Mouse (Mus musculus) kidney, embryonic 16.5 days (tissue): Measurements from ENCODE around the gene Muc3. TPM values are rescaled to one million over a fixed set of nuclear protein-coding genes. Genes with fewer than 3 reads are reported as not detected.

Experiments used
- ATAC-seq: fragments of 200-750 bp; cut with Nextera tagmentation; 2 replicates; pipeline ENCODE4 v1.8.0; 2017; ENCODE audit warnings: moderate TSS enrichment; ENCODE audit not compliant: low FRiP score, low TSS enrichment
- H3K27ac ChIP-seq: fragments of 300-500 bp; sonication (generic); 2 replicates; pipeline ENCODE4 v1.5.1; 2014; ENCODE audit warnings: low read length
- H3K27me3 ChIP-seq: fragments of 300-500 bp; sonication (generic); 2 replicates; pipeline ENCODE4 v1.6.1; 2014; ENCODE audit warnings: low read length, control low read depth, mixed read lengths; ENCODE audit not compliant: insufficient read depth
- H3K36me3 ChIP-seq: fragments of 300-500 bp; sonication (generic); 2 replicates; pipeline ENCODE4 v1.6.1; 2014; ENCODE audit warnings: low read length, control low read depth, mixed read lengths; ENCODE audit not compliant: insufficient read depth
- H3K4me1 ChIP-seq: fragments of 300-500 bp; sonication (generic); 2 replicates; pipeline ENCODE4 v1.6.1; 2014; ENCODE audit warnings: low read length, control low read depth, mixed read lengths; ENCODE audit not compliant: insufficient read depth
- H3K4me2 ChIP-seq: fragments of 300-500 bp; sonication (generic); replicated peaks from 2 replicates; pipeline ENCODE4 v1.6.1; 2014; ENCODE audit warnings: low read depth, low read length
- H3K4me3 ChIP-seq: fragments of 300-500 bp; sonication (generic); 2 replicates; pipeline ENCODE4 v1.5.1; 2014; ENCODE audit warnings: mild to moderate bottlenecking, low read length
- H3K9ac ChIP-seq: fragments of 300-500 bp; sonication (generic); replicated peaks from 2 replicates; pipeline ENCODE4 v1.6.1; 2014; ENCODE audit warnings: low read length
- H3K9me3 ChIP-seq: fragments of 300-500 bp; sonication (generic); 2 replicates; pipeline ENCODE4 v1.6.1; 2016; ENCODE audit warnings: low read length, control low read depth
- WGBS: fragments of 180-500 bp; shearing (Covaris S2); extraction: QIAGEN DNeasy Blood & Tissue Kit; methylation state at CpG from one replicate; pipeline ENCODE4 v1.1.7; 2014; 5-methylcytosine and 5-hydroxymethylcytosine counted together
- polyA plus RNA-seq: library from polyadenylated mRNA; unstranded; fragments of >200 nt; fragmentation: Nextera tagmentation; extraction: Ambion mirVana; gene quantifications from 2 replicates; pipeline ENCODE4 v1.2.1, GENCODE M21; 2015

Muc3 gene
- polyA plus RNA-seq, 1 experiment from 2014 or later: not detected

GRCm38 (mm10) chr5:137102575-137103522, 46.3 kb downstream of the Muc3 start:
- no peaks in the 10 kb centered on the region for H3K36me3 ChIP-seq
- H3K4me1 ChIP-seq: no peaks in the 10 kb centered on the region; the same call in 1 of the 2 replicates
- no peak overlapping the region for H3K9ac ChIP-seq
- no peaks in the 10 kb centered on the region for H3K27me3 ChIP-seq
- ATAC-seq: no peak
- H3K27ac ChIP-seq: no peak overlapping the region
- WGBS: 67% methylated on average over 28 of the region's 28 CpGs
- H3K4me2 ChIP-seq: no peak overlapping the region
- no peaks in the 10 kb centered on the region for H3K9me3 ChIP-seq
- no peak overlapping the region for H3K4me3 ChIP-seq

DNA sequence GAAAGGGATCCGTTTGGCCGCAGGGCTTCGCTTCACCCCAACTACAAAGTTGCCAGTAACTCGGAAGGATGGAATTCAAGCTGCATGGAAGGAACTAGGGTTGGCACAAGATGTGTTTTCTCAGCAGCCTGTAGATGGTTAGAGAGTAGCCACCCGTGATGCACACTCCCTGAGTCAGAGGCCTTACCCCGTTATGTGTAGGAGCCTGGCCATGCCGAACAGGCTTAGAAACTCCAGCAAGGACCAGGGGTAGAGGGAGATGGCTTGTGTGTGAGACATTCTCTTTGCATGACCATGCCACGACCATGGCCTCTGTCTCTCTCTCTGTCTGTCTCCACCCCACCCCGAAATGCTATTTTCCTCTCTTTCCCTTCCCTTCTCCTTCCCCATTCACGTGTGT, 47.0 kb downstream of the Muc3 start:
- H3K27ac ChIP-seq: no peak overlapping the region
- ATAC-seq: no peak
- no peaks in the 10 kb centered on the region for H3K27me3 ChIP-seq
- H3K4me2 ChIP-seq: no peak overlapping the region
- H3K36me3 ChIP-seq: no peaks in the 10 kb centered on the region
- no peaks in the 10 kb centered on the region; the same call in 1 of the 2 replicates for H3K4me1 ChIP-seq
- H3K9ac ChIP-seq: no peak overlapping the region
- H3K4me3 ChIP-seq: no peak overlapping the region
- H3K9me3 ChIP-seq: no peaks in the 10 kb centered on the region
- 71% methylated on average over 10 of the region's 10 CpGs for WGBS

DNA sequence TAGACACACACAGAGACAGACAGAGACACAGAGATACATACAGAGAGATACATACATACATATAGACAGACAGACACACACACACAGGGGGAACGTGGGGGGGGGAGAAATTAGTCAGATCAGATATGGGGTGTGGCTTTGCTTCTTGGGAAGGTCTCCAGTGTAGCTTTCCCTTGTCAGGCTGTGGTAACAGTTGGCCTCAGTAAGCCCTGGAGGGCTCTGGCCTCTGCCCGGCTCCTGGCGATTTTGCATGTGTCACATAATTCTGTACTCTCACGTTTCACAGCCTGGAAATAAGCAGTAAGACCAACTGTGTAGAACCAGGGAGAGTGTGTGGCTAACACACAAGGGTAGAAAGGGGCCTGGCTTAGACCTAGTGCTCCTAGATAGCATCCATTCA, 48.5 kb downstream of the Muc3 start:
- WGBS: 42% methylated on average over 4 of the region's 4 CpGs
- no peak overlapping the region for H3K4me3 ChIP-seq

DNA sequence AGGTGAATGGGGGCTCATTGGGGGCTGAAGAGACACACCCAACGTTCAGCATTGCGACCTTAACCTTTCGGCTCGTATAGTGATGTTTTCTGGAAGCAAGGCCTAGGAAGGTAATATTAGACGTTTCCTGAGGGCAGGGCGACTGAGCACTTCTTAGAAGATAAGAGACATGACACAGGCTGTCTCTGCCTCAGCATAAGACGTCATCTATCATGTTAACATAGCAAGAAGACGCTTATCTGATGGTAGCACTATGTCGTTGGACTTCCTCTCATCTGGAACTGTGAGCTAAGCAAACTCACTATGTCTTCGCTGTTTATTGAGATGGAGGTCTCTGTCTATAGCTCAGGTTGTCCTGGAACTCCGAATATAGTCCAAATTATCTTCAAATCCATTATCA, 50.7 kb downstream of the Muc3 start:
- no peak for ATAC-seq
- Histone ChIP-seq H3K9ac (no peak overlapping the region), H3K27ac (no peak overlapping the region), H3K27me3 (no peaks in the 10 kb centered on the region), H3K4me2 (no peak overlapping the region), H3K4me3 (no peak overlapping the region), H3K4me1 (no peaks in the 10 kb centered on the region; the same call in 1 of the 2 replicates), H3K9me3 (no peaks in the 10 kb centered on the region), H3K36me3 (no peaks in the 10 kb centered on the region)
- WGBS: 56% methylated on average over 11 of the region's 11 CpGs

More for the DNA sequence above, 48.5 kb downstream of the Muc3 start:
- H3K36me3 ChIP-seq: no peaks in the 10 kb centered on the region
- no peak overlapping the region for H3K4me2 ChIP-seq
- no peaks in the 10 kb centered on the region; the same call in 1 of the 2 replicates for H3K4me1 ChIP-seq
- ATAC-seq: no peak
- no peaks in the 10 kb centered on the region for H3K27me3 ChIP-seq
- H3K9ac ChIP-seq: no peak overlapping the region
- H3K27ac ChIP-seq: no peak overlapping the region
- H3K9me3 ChIP-seq: no peaks in the 10 kb centered on the region

DNA sequence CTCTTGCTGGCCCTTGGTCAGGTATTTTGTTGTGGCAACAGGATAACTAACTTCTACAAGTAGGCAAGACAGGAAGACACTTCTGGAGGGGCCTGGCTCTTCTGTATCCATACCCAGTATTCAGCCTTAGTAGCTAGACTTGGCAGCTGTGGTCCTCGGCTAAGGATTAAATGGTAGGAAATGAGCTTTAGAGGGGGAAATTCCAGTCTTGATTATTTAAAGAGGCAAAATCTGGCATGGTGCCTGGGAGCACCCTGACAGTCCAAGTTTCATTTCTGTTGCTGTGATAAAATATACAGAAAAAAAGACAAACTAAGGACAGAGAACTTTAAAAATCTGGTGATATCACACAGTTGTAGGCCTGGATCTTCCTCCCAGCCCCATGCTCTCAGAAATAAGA, 53.1 kb downstream of the Muc3 start:
- H3K9me3 ChIP-seq: no peaks in the 10 kb centered on the region
- H3K27ac ChIP-seq: peak overlapping the region; percentile 20; the same call in 1 of the 2 replicates
- H3K4me2 ChIP-seq: no peak overlapping the region
- no peaks in the 10 kb centered on the region for H3K27me3 ChIP-seq
- no peaks in the 10 kb centered on the region for H3K36me3 ChIP-seq
- no peak overlapping the region for H3K4me3 ChIP-seq
- H3K9ac ChIP-seq: no peak overlapping the region
- H3K4me1 ChIP-seq: no peaks in the 10 kb centered on the region
- no peak for ATAC-seq
- WGBS: 60% methylated on average over 1 of the region's 1 CpGs

DNA sequence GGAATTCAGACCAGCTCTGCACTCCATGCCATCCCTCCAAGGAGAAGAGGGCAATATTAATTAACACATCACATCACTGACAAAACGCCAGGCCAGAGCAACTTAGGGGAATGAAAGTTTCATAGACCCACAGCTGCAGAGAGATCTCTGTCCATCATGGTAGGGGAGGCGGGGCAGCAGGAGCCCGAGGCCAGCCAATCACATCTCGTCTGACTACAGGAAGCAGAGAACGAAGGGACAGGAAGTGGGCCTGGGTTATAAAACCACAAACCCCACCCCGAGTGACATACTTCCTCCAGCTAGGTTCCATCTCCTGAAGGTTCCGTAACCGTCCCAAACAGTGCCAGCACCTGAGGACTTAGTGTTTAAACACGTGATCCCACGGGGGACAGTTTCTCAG, 54.0 kb downstream of the Muc3 start:
- Histone ChIP-seq H3K36me3 (no peaks in the 10 kb centered on the region), H3K27ac (no peak overlapping the region), H3K9ac (no peak overlapping the region), H3K4me1 (no peaks in the 10 kb centered on the region), H3K4me2 (no peak overlapping the region), H3K9me3 (no peaks in the 10 kb centered on the region), H3K27me3 (no peaks in the 10 kb centered on the region), H3K4me3 (no peak overlapping the region)
- no peak for ATAC-seq
- 86% methylated on average over 10 of the region's 10 CpGs for WGBS

DNA sequence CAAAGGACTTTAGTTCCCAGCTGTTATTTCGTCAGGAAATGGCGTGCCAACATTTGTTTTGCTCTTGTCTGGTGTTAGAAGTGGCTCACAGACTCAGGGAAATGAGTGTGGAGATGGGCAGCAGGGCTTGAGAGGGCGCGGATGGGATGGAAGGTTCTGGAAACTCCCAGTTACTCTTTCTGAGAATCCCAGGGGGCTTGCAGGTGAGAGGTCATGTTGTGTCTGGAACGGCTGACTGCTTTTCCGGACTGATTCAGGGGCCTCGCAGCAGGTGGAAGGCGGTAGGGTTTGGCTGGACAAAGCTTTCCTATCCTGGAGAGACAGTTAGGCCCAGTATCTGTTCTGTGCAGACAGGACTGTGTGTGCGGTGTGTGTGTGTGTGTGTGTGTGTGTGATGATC, 55.4 kb downstream of the Muc3 start:
- ATAC-seq: no peak
- 30% methylated on average over 9 of the region's 9 CpGs for WGBS
- no peaks in the 10 kb centered on the region for H3K36me3 ChIP-seq
- H3K4me3 ChIP-seq: no peak overlapping the region
- H3K27ac ChIP-seq: no peak overlapping the region
- no peak overlapping the region for H3K4me2 ChIP-seq
- no peaks in the 10 kb centered on the region for H3K4me1 ChIP-seq
- H3K9ac ChIP-seq: no peak overlapping the region
- H3K27me3 ChIP-seq: no peaks in the 10 kb centered on the region
- H3K9me3 ChIP-seq: no peaks in the 10 kb centered on the region

DNA sequence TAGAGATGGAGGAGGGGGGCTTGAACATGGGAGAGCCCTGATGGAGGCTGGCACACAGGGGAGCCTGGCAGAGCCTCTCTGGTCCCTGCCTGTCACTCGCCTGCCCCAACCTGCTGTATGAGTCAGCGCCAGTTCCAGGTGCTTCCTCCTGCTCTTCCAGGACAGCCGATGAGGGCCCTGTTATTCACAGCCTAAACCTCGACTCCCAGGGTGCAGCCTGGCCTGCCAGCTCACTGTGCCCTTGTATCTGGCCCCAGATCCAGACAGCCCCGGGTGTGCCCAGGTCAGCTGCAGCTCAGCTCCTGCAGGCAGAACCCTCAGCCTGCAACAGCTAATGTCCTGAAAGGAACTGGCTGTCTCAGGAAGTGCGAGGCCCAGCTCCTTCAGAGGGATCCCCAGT, 57.6 kb downstream of the Muc3 start:
- 64% methylated on average over 6 of the region's 6 CpGs for WGBS
- no peaks in the 10 kb centered on the region for H3K9me3 ChIP-seq

DNA sequence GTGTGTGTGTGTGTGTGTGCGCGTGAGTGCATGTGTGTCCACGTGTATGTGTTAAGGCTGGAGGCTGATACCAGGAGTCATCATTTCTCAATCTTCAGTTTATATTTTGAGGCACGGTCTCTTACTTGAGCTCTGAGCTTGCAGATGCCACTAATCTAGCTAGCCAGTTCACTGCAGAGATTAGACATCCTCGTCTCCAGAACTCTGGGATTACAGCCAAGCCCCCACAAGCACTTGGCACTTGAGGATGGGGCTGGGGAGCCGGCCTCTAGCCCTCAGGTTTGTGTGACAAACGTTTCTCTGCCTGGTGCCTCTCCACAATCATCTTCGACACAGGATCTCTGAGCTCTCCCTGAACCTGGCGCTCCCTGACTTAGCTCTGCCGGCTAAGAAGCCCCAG, 58.3 kb downstream of the Muc3 start:
- Histone ChIP-seq H3K27me3 (no peaks in the 10 kb centered on the region), H3K27ac (no peak overlapping the region), H3K36me3 (no peaks in the 10 kb centered on the region), H3K9ac (no peak overlapping the region), H3K9me3 (no peaks in the 10 kb centered on the region), H3K4me3 (no peak overlapping the region), H3K4me2 (no peak overlapping the region), H3K4me1 (no peaks in the 10 kb centered on the region)
- WGBS: 74% methylated on average over 10 of the region's 10 CpGs
- no peak for ATAC-seq

More for the DNA sequence above, 57.6 kb downstream of the Muc3 start:
- Histone ChIP-seq H3K36me3 (no peaks in the 10 kb centered on the region), H3K9ac (no peak overlapping the region), H3K4me1 (no peaks in the 10 kb centered on the region), H3K4me2 (no peak overlapping the region), H3K4me3 (no peak overlapping the region), H3K27me3 (no peaks in the 10 kb centered on the region), H3K27ac (no peak overlapping the region)
- 0 out of 2 replicates have a peak, but pooled peaks have one; percentile 15 for ATAC-seq

GRCm38 (mm10) chr5:137087410-137087809, 61.7 kb downstream of the Muc3 start:
- no peak overlapping the region for H3K9ac ChIP-seq
- ATAC-seq: peak; percentile 35; the same call in 1 of the 2 replicates
- 77% methylated on average over 8 of the region's 8 CpGs for WGBS

More at GRCm38 (mm10) chr5:137087410-137087809, 61.7 kb downstream of the Muc3 start:
- no peaks in the 10 kb centered on the region for H3K36me3 ChIP-seq
- no peak overlapping the region for H3K27ac ChIP-seq
- H3K4me3 ChIP-seq: no peak overlapping the region
- H3K9me3 ChIP-seq: no peaks in the 10 kb centered on the region
- no peak overlapping the region for H3K4me2 ChIP-seq
- H3K27me3 ChIP-seq: no peaks in the 10 kb centered on the region
- H3K4me1 ChIP-seq: no peaks in the 10 kb centered on the region
